Mouse (Mus musculus): Measurements from ENCODE around the gene Atm.

DNA sequence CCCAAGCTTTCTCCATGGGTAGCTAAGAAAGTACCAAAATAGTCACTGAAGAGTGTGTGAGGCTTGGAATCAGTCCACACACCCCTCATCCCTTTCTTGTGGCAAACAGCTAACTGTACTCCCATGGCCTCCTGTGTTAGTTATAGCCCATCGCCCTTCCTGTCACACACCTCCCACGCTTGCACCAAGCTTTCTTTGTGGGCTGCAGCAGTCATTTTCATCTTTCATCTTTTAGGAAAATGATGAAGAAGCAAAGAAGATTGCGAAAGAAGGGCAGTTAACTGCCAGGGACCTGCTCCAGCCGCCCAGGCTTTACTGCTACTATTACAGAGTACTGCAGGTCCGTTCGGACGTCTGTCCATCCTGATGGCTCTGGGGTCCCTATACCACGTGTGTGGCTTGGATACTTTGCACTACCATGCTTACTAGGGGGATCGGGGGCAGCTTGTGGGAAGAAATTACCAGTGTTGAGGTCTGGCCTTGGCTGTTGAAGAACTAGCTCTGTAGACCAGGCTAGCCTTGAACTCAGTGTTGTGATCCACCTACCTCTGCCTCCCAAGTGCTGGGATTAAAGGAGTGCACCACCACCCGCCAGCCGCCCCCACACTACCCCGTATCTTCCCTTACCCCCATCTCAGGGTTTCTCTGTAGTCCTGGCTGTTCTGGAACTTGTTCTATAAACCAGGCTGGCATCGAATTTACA is 138.7 kb downstream of the Atm start:
- TF ChIP-seq POLR2A (IDR thresholded peaks at IDR 0.05; ENCODE audit: borderline replicate concordance, extremely low read depth, low read depth, low read length), result no peak
- no peak for TF ChIP-seq CTCF (IDR thresholded peaks at IDR 0.05; ENCODE audit: insufficient read depth, low read length)

All from lung, adult 2 months (tissue).